Mouse (Mus musculus) bone marrow, adult 2 months (tissue): ENCODE data around the gene Nxt1.

Source experiments
- CTCF ChIP-seq: fragments of 200-500 bp; IDR thresholded peaks from 2 replicates; pipeline ENCODE4 v1.5.1; 2011; ENCODE audit warnings: low read length, control low read depth; ENCODE audit not compliant: control insufficient read depth, insufficient read depth
- POLR2A ChIP-seq: fragments of 200-500 bp; IDR thresholded peaks from 2 replicates; pipeline ENCODE4 v1.6.1; 2011; ENCODE audit warnings: low read depth, mild to moderate bottlenecking, control low read depth, low read length, borderline replicate concordance; ENCODE audit not compliant: control insufficient read depth

DNA sequence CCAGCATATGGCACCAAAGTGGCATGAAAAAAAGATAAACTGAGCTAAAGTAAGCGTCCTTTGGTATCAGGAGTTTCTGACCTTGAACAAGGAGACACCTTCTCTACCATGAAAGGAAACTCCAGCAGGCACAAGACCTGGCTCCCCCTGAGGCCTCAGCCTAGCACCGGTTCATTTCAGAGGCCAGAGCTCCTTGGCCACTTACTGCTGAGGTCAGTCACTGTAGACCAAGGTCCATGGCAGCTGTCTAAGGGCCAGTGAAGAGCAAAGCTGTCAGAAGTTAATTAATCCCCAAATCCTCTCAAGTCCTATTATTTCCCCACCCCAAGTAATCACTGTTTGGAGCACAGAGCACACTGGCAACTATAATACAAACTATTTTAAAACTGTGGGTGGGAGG, 44.7 kb downstream of the Nxt1 start:
- TF ChIP-seq POLR2A (no peak), CTCF (no peak)
